In the genomic region with DNA sequence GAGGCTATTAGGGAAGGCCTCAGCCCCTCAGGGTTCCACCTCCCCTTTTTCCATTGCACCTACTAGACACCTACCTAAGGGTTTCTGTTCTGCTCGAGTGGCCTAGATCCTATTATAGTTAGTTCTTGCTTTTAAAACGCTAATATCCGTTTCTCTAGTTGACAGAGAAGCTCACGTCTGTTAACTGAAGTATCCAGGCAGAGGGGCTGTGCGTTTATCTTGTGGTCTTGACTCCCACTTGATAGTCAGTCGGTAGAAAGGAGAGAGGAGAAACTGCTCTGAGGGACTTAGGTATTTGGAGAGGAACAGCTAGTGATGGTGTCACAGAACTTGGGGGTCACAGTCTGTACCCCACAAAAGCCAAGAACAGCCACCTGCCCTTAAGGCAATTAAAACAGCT, we compare ENCODE assay signal across 15 mouse cellular contexts. TPM values are rescaled to one million over a fixed set of nuclear protein-coding genes. Genes with fewer than 3 reads are reported as not detected.
DNase-seq lines count a peak whose midpoint lies in the region; ATAC-seq lines count a peak whose summit lies in the region.
"Had no signal": no experiment of that assay in that cellular context is flagged by ENCODE, and none has a peak within 500 bp of the region (broad histone marks: within the 10 kb centered on the region; RNA-seq: fewer than 3 reads in every experiment).

No protein-coding gene starts in this region.

- peak; percentile 83 for DNase-seq in midbrain, embryonic 11.5 days (ENCODE audit: low spot score, missing footprints)
- no peak for DNase-seq in gastrocnemius, postnatal 10 days
- DNase-seq: adrenal gland, postnatal 14 days; cerebellum, adult 8-10 months; gastrocnemius, postnatal 25 days; kidney, adult 2 months had no signal

- H3K4me2 ChIP-seq in midbrain, embryonic 11.5 days, result no peak overlapping the region
- no peak overlapping the region for H3K4me2 ChIP-seq in midbrain, embryonic 16.5 days (ENCODE audit: low read length)
- no peak overlapping the region for H3K4me2 ChIP-seq in forebrain, embryonic 15.5 days (replicated peaks)
- 0 out of 2 replicates have a peak overlapping the region, but pooled peaks have one; percentile 17 for H3K4me2 ChIP-seq in liver, embryonic 12.5 days
- H3K4me2 ChIP-seq in neural tube, embryonic 15.5 days, result no peak overlapping the region
- H3K4me2 ChIP-seq: heart, embryonic 12.5 days; limb, embryonic 13.5 days had no signal

- 20% methylated on average over 6 of the region's 6 CpGs for WGBS in midbrain, embryonic 11.5 days
- WGBS in midbrain, embryonic 16.5 days, result 19% methylated on average over 6 of the region's 6 CpGs
- WGBS in forebrain, embryonic 15.5 days, result 26% methylated on average over 6 of the region's 6 CpGs
- 24% methylated on average over 6 of the region's 6 CpGs for WGBS in liver, embryonic 12.5 days (ENCODE audit: insufficient replicate concordance)
- 35% methylated on average over 6 of the region's 6 CpGs for WGBS in neural tube, embryonic 15.5 days

- ATAC-seq in midbrain, embryonic 11.5 days (ENCODE audit: low FRiP score), result no peak
- ATAC-seq in midbrain, embryonic 16.5 days, result no peak
- ATAC-seq in forebrain, embryonic 15.5 days (replicated peaks), result no peak
- no peak for ATAC-seq in liver, embryonic 12.5 days
- no peak for ATAC-seq in neural tube, embryonic 15.5 days (ENCODE audit: low FRiP score)
- no peak for ATAC-seq in activated CD4-positive, CD25-positive, alpha-beta regulatory T cell, adult 4 months
- no peak for ATAC-seq in monocyte, adult 5-6 weeks (replicated peaks; ENCODE audit: insufficient number of reproducible peaks, low FRiP score, low TSS enrichment, poor library complexity, severe bottlenecking)

- no peak overlapping the region for H3K9ac ChIP-seq in midbrain, embryonic 11.5 days (ENCODE audit: low read length)
- H3K9ac ChIP-seq in midbrain, embryonic 16.5 days (ENCODE audit: low read depth, low read length), result no peak overlapping the region
- no peak overlapping the region for H3K9ac ChIP-seq in forebrain, embryonic 15.5 days (replicated peaks)
- peak overlapping the region; percentile 49 for H3K9ac ChIP-seq in liver, embryonic 12.5 days
- H3K9ac ChIP-seq in neural tube, embryonic 15.5 days (replicated peaks), result no peak overlapping the region
- H3K9ac ChIP-seq: heart, embryonic 12.5 days; limb, embryonic 13.5 days had no signal

- peaks cover 39% of the 10 kb centered on the region for H3K4me1 ChIP-seq in midbrain, embryonic 11.5 days (ENCODE audit: control insufficient read depth, insufficient read depth, low read length)
- peaks cover 7% of the 10 kb centered on the region; the same call in 1 of the 2 replicates for H3K4me1 ChIP-seq in midbrain, embryonic 16.5 days (ENCODE audit: control insufficient read depth, insufficient read depth, low read length)
- H3K4me1 ChIP-seq in forebrain, embryonic 15.5 days, result peaks cover 28% of the 10 kb centered on the region
- H3K4me1 ChIP-seq in liver, embryonic 12.5 days, result peaks cover 76% of the 10 kb centered on the region
- peaks cover 16% of the 10 kb centered on the region for H3K4me1 ChIP-seq in neural tube, embryonic 15.5 days

- H3K27ac ChIP-seq in midbrain, embryonic 11.5 days (ENCODE audit: low read depth, low read length), result peak overlapping the region; percentile 66
- H3K27ac ChIP-seq in midbrain, embryonic 16.5 days (ENCODE audit: low read length), result no peak overlapping the region
- H3K27ac ChIP-seq in forebrain, embryonic 15.5 days (replicated peaks), result 0 out of 2 replicates have a peak overlapping the region, but pooled peaks have one; percentile 38
- H3K27ac ChIP-seq in liver, embryonic 12.5 days, result peak overlapping the region; percentile 72
- 0 out of 2 replicates have a peak overlapping the region, but pooled peaks have one; percentile 35 for H3K27ac ChIP-seq in neural tube, embryonic 15.5 days (replicated peaks)
- H3K27ac ChIP-seq: left cerebral cortex, adult 2 months; limb, embryonic 13.5 days had no signal

- H3K36me3 ChIP-seq in midbrain, embryonic 11.5 days (ENCODE audit: control insufficient read depth, insufficient read depth, low read length), result no peaks in the 10 kb centered on the region
- no peaks in the 10 kb centered on the region for H3K36me3 ChIP-seq in midbrain, embryonic 16.5 days (ENCODE audit: control insufficient read depth, insufficient read depth, low read length)
- H3K36me3 ChIP-seq in forebrain, embryonic 15.5 days, result no peaks in the 10 kb centered on the region
- H3K36me3 ChIP-seq in liver, embryonic 12.5 days, result no peaks in the 10 kb centered on the region
- H3K36me3 ChIP-seq in neural tube, embryonic 15.5 days, result no peaks in the 10 kb centered on the region
- H3K36me3 ChIP-seq: heart, embryonic 12.5 days; limb, embryonic 13.5 days had no signal

- H3K9me3 ChIP-seq in midbrain, embryonic 11.5 days (ENCODE audit: control insufficient read depth, low read length), result no peaks in the 10 kb centered on the region
- H3K9me3 ChIP-seq in midbrain, embryonic 16.5 days (replicated peaks; ENCODE audit: control insufficient read depth, low read length, poor library complexity, severe bottlenecking), result no peaks in the 10 kb centered on the region
- H3K9me3 ChIP-seq in forebrain, embryonic 15.5 days, result no peaks in the 10 kb centered on the region
- no peaks in the 10 kb centered on the region for H3K9me3 ChIP-seq in liver, embryonic 12.5 days (replicated peaks)
- no peaks in the 10 kb centered on the region for H3K9me3 ChIP-seq in neural tube, embryonic 15.5 days (replicated peaks)
- H3K9me3 ChIP-seq: heart, embryonic 12.5 days; limb, embryonic 13.5 days had no signal

- peaks cover 5% of the 10 kb centered on the region for H3K27me3 ChIP-seq in midbrain, embryonic 11.5 days (ENCODE audit: control insufficient read depth, insufficient read depth, low read length)
- no peaks in the 10 kb centered on the region for H3K27me3 ChIP-seq in midbrain, embryonic 16.5 days (ENCODE audit: control insufficient read depth, insufficient read depth, low read depth, low read length)
- H3K27me3 ChIP-seq in forebrain, embryonic 15.5 days, result no peaks in the 10 kb centered on the region
- no peaks in the 10 kb centered on the region for H3K27me3 ChIP-seq in liver, embryonic 12.5 days (replicated peaks)
- no peaks in the 10 kb centered on the region for H3K27me3 ChIP-seq in neural tube, embryonic 15.5 days (replicated peaks)
- H3K27me3 ChIP-seq: heart, embryonic 12.5 days had no signal

- no peak overlapping the region for H3K4me3 ChIP-seq in midbrain, embryonic 11.5 days (ENCODE audit: low read depth, low read length)
- no peak overlapping the region for H3K4me3 ChIP-seq in midbrain, embryonic 16.5 days (ENCODE audit: low read depth, low read length)
- no peak overlapping the region for H3K4me3 ChIP-seq in forebrain, embryonic 15.5 days
- H3K4me3 ChIP-seq in liver, embryonic 12.5 days, result no peak overlapping the region
- no peak overlapping the region for H3K4me3 ChIP-seq in neural tube, embryonic 15.5 days (replicated peaks)
- H3K4me3 ChIP-seq: heart, embryonic 12.5 days; left cerebral cortex, adult 2 months; limb, embryonic 13.5 days had no signal

RNA-seq across cellular contexts. Expression of a gene that starts 3.3 kb away (rescaled TPM):
- polyA plus RNA-seq in midbrain, embryonic 11.5 days (2014; fragmentation: Nextera tagmentation; extraction: Ambion mirVana), result 3.6 TPM in 2 replicates
- 3.7 and 4.5 TPM in 2 replicates for polyA plus RNA-seq in midbrain, embryonic 16.5 days (2015; fragmentation: Nextera tagmentation; extraction: Ambion mirVana)
- polyA plus RNA-seq in forebrain, embryonic 15.5 days (2015; fragmentation: Nextera tagmentation; extraction: Ambion mirVana), result 3.7 and 5.1 TPM in 2 replicates
- polyA plus RNA-seq in liver, embryonic 12.5 days (2016; fragmentation: Nextera tagmentation; extraction: Ambion mirVana), result 51.5 and 53.7 TPM in 2 replicates
- polyA plus RNA-seq in neural tube, embryonic 15.5 days (2015; fragmentation: Nextera tagmentation; extraction: Ambion mirVana), result 3.7 and 4.2 TPM in 2 replicates
- 10 to 100 TPM; 21.1 to 24.9 TPM for polyA plus RNA-seq in activated CD4-positive, CD25-positive, alpha-beta regulatory T cell, adult 4 months (2017; shearing (Covaris generic))
- 9.1 to 20.3 TPM (median 11.3 TPM) in 3 replicates for total RNA-seq in monocyte, adult 5-6 weeks (2017)
- total RNA-seq in gastrocnemius, postnatal 10 days (2021), result 10 to 100 TPM; 18.6 to 20.8 TPM

RNA-seq across cellular contexts. Expression of a gene that starts 3.5 kb away (rescaled TPM):
- polyA plus RNA-seq in midbrain, embryonic 11.5 days (2014; fragmentation: Nextera tagmentation; extraction: Ambion mirVana), result 2.9 and 4.7 TPM in 2 replicates
- polyA plus RNA-seq in midbrain, embryonic 16.5 days (2015; fragmentation: Nextera tagmentation; extraction: Ambion mirVana), result 4.2 and 4.3 TPM in 2 replicates
- 4.0 and 6.0 TPM in 2 replicates for polyA plus RNA-seq in forebrain, embryonic 15.5 days (2015; fragmentation: Nextera tagmentation; extraction: Ambion mirVana)
- polyA plus RNA-seq in liver, embryonic 12.5 days (2016; fragmentation: Nextera tagmentation; extraction: Ambion mirVana), result 2.9 and 3.7 TPM in 2 replicates
- 2.8 and 3.2 TPM in 2 replicates for polyA plus RNA-seq in neural tube, embryonic 15.5 days (2015; fragmentation: Nextera tagmentation; extraction: Ambion mirVana)
- polyA plus RNA-seq in activated CD4-positive, CD25-positive, alpha-beta regulatory T cell, adult 4 months (2017; shearing (Covaris generic)), result 1 to 10 TPM; 4.5 to 5.5 TPM
- total RNA-seq in monocyte, adult 5-6 weeks (2017), result 0.96 to 2.5 TPM (median 1.1 TPM) in 3 replicates
- total RNA-seq in gastrocnemius, postnatal 10 days (2021), result 10 to 100 TPM in 1 of 2 experiments, 1 to 10 TPM in 1; 9.3 to 12.3 TPM

RNA-seq across cellular contexts. Expression of a gene that starts 50.9 kb away (rescaled TPM):
- 46.8 and 49.0 TPM in 2 replicates for polyA plus RNA-seq in midbrain, embryonic 11.5 days (2014; fragmentation: Nextera tagmentation; extraction: Ambion mirVana)
- 55.7 and 56.1 TPM in 2 replicates for polyA plus RNA-seq in midbrain, embryonic 16.5 days (2015; fragmentation: Nextera tagmentation; extraction: Ambion mirVana)
- polyA plus RNA-seq in forebrain, embryonic 15.5 days (2015; fragmentation: Nextera tagmentation; extraction: Ambion mirVana), result 67.3 and 72.6 TPM in 2 replicates
- 15.6 and 17.8 TPM in 2 replicates for polyA plus RNA-seq in liver, embryonic 12.5 days (2016; fragmentation: Nextera tagmentation; extraction: Ambion mirVana)
- polyA plus RNA-seq in neural tube, embryonic 15.5 days (2015; fragmentation: Nextera tagmentation; extraction: Ambion mirVana), result 50.1 and 50.7 TPM in 2 replicates
- 10 to 100 TPM; 39.6 to 51.6 TPM for polyA plus RNA-seq in activated CD4-positive, CD25-positive, alpha-beta regulatory T cell, adult 4 months (2017; shearing (Covaris generic))
- total RNA-seq in monocyte, adult 5-6 weeks (2017), result 32.6 to 34.9 TPM (median 33.6 TPM) in 3 replicates
- total RNA-seq in gastrocnemius, postnatal 10 days (2021), result 10 to 100 TPM; 48.8 to 49.5 TPM
